Mouse (Mus musculus): ENCODE measurements at regions not wholly inside any gene's neighbourhood (a gene's known extent, or its start where the extent isn't known, plus 50 kb on each side); places are given as distances from the start of the nearest gene placed in this dataset.
"Not testable (repeated sequence)": the region's sequence is repeated elsewhere in the genome, so short reads cannot be mapped to it uniquely, and the experiment has no call there.

GRCm38 (mm10) chr3:22815842-22816241, 739.4 kb downstream of the Tbl1xr1 start:
- no peaks in the 10 kb centered on the region for H3K36me3 ChIP-seq
- H3K9me3 ChIP-seq, result no peaks in the 10 kb centered on the region
- no peaks in the 10 kb centered on the region for H3K27me3 ChIP-seq (replicated peaks)
- H3K9ac ChIP-seq, result no peak overlapping the region
- no peak overlapping the region for H3K4me2 ChIP-seq (replicated peaks)
- peak; percentile 70 for ATAC-seq (ENCODE audit: low FRiP score, low read depth)
- no peak overlapping the region for H3K27ac ChIP-seq
- 39% methylated on average over 2 of the region's 2 CpGs for WGBS
- H3K4me3 ChIP-seq, result no peak overlapping the region
- no peaks in the 10 kb centered on the region for H3K4me1 ChIP-seq

GRCm38 (mm10) chr3:22826485-22826884, 750.0 kb downstream of the Tbl1xr1 start:
- Histone ChIP-seq H3K27me3 (replicated peaks) (no peaks in the 10 kb centered on the region), H3K9me3 (0 out of 2 replicates have a peak, but pooled peaks cover 3% of the 10 kb centered on the region), H3K4me2 (replicated peaks) (no peak overlapping the region), H3K4me3 (no peak overlapping the region), H3K9ac (no peak overlapping the region), H3K36me3 (no peaks in the 10 kb centered on the region), H3K27ac (no peak overlapping the region), H3K4me1 (no peaks in the 10 kb centered on the region)
- 87% methylated on average over 4 of the region's 4 CpGs for WGBS
- no peak for ATAC-seq (ENCODE audit: low FRiP score, low read depth)

- WGBS, result 84% methylated on average over 4 of the region's 4 CpGs
- ATAC-seq (ENCODE audit: low FRiP score, low read depth), result no peak
- H3K36me3 ChIP-seq, result no peaks in the 10 kb centered on the region
- H3K4me3 ChIP-seq, result no peak overlapping the region
- H3K27me3 ChIP-seq (replicated peaks), result no peaks in the 10 kb centered on the region
- H3K4me1 ChIP-seq, result no peaks in the 10 kb centered on the region
- no peak overlapping the region for H3K27ac ChIP-seq
- no peak overlapping the region for H3K4me2 ChIP-seq (replicated peaks)
- no peaks in the 10 kb centered on the region for H3K9me3 ChIP-seq
- no peak overlapping the region for H3K9ac ChIP-seq
Observed at GRCm38 (mm10) chr3:22838986-22839385, 762.5 kb downstream of the Tbl1xr1 start.

GRCm38 (mm10) chr3:22850474-22850873, 774.0 kb downstream of the Tbl1xr1 start:
- H3K4me2 ChIP-seq (replicated peaks), result no peak overlapping the region
- no peaks in the 10 kb centered on the region for H3K36me3 ChIP-seq
- no peaks in the 10 kb centered on the region for H3K4me1 ChIP-seq
- no peak for ATAC-seq (ENCODE audit: low FRiP score, low read depth)
- H3K27me3 ChIP-seq (replicated peaks), result no peaks in the 10 kb centered on the region
- H3K9me3 ChIP-seq, result no peaks in the 10 kb centered on the region
- no peak overlapping the region for H3K27ac ChIP-seq
- H3K9ac ChIP-seq, result no peak overlapping the region
- no peak overlapping the region for H3K4me3 ChIP-seq

GRCm38 (mm10) chr3:22863595-22863994, 787.1 kb downstream of the Tbl1xr1 start:
- Histone ChIP-seq H3K27me3 (replicated peaks) (no peaks in the 10 kb centered on the region), H3K9ac (no peak overlapping the region), H3K4me3 (no peak overlapping the region), H3K4me1 (no peaks in the 10 kb centered on the region), H3K9me3 (no peaks in the 10 kb centered on the region), H3K27ac (no peak overlapping the region), H3K36me3 (no peaks in the 10 kb centered on the region), H3K4me2 (replicated peaks) (no peak overlapping the region)
- ATAC-seq (ENCODE audit: low FRiP score, low read depth), result no peak
- 87% methylated on average over 2 of the region's 2 CpGs for WGBS

- 90% methylated on average over 3 of the region's 3 CpGs for WGBS
- no peaks in the 10 kb centered on the region for H3K9me3 ChIP-seq
- H3K9ac ChIP-seq, result no peak overlapping the region
- H3K27me3 ChIP-seq (replicated peaks), result no peaks in the 10 kb centered on the region
- no peak for ATAC-seq (ENCODE audit: low FRiP score, low read depth)
- no peak overlapping the region for H3K4me3 ChIP-seq
- no peak overlapping the region for H3K4me2 ChIP-seq (replicated peaks)
- H3K36me3 ChIP-seq, result no peaks in the 10 kb centered on the region
- H3K27ac ChIP-seq, result no peak overlapping the region
- no peaks in the 10 kb centered on the region for H3K4me1 ChIP-seq
Observed at GRCm38 (mm10) chr3:22877883-22878282, 801.4 kb downstream of the Tbl1xr1 start.

- H3K36me3 ChIP-seq, result no peaks in the 10 kb centered on the region
- ATAC-seq (ENCODE audit: low FRiP score, low read depth), result no peak
- 63% methylated on average over 1 of the region's 1 CpGs for WGBS
- no peaks in the 10 kb centered on the region for H3K9me3 ChIP-seq
- no peaks in the 10 kb centered on the region for H3K27me3 ChIP-seq (replicated peaks)
- H3K9ac ChIP-seq, result no peak overlapping the region
- no peak overlapping the region for H3K27ac ChIP-seq
- H3K4me1 ChIP-seq, result no peaks in the 10 kb centered on the region
- H3K4me3 ChIP-seq, result no peak overlapping the region
- no peak overlapping the region for H3K4me2 ChIP-seq (replicated peaks)
Observed at GRCm38 (mm10) chr3:22892735-22893134, 816.3 kb downstream of the Tbl1xr1 start.

- ATAC-seq (ENCODE audit: low FRiP score, low read depth), result no peak
- Histone ChIP-seq H3K27ac (no peak overlapping the region), H3K4me3 (no peak overlapping the region), H3K27me3 (replicated peaks) (no peaks in the 10 kb centered on the region), H3K9ac (no peak overlapping the region), H3K4me2 (replicated peaks) (no peak overlapping the region), H3K36me3 (no peaks in the 10 kb centered on the region), H3K4me1 (no peaks in the 10 kb centered on the region), H3K9me3 (no peaks in the 10 kb centered on the region)
- WGBS, result 77% methylated on average over 2 of the region's 2 CpGs
Observed at GRCm38 (mm10) chr3:22897651-22898050, 821.2 kb downstream of the Tbl1xr1 start.

GRCm38 (mm10) chr3:22900966-22901365, 824.5 kb downstream of the Tbl1xr1 start:
- Histone ChIP-seq H3K36me3 (no peaks in the 10 kb centered on the region), H3K4me2 (replicated peaks) (no peak overlapping the region), H3K4me1 (no peaks in the 10 kb centered on the region), H3K9me3 (no peaks in the 10 kb centered on the region), H3K4me3 (no peak overlapping the region), H3K9ac (no peak overlapping the region), H3K27ac (no peak overlapping the region), H3K27me3 (replicated peaks) (no peaks in the 10 kb centered on the region)
- 88% methylated on average over 10 of the region's 10 CpGs for WGBS
- ATAC-seq (ENCODE audit: low FRiP score, low read depth), result no peak

- no peak overlapping the region for H3K4me3 ChIP-seq
- H3K27ac ChIP-seq, result no peak overlapping the region
- H3K27me3 ChIP-seq (replicated peaks), result no peaks in the 10 kb centered on the region
- no peak overlapping the region for H3K4me2 ChIP-seq (replicated peaks)
- no peaks in the 10 kb centered on the region for H3K4me1 ChIP-seq
- no peaks in the 10 kb centered on the region for H3K36me3 ChIP-seq
- no peaks in the 10 kb centered on the region for H3K9me3 ChIP-seq
- H3K9ac ChIP-seq, result no peak overlapping the region
- WGBS, result 88% methylated on average over 3 of the region's 3 CpGs
- ATAC-seq (ENCODE audit: low FRiP score, low read depth), result no peak
Observed at GRCm38 (mm10) chr3:22928970-22929369, 852.5 kb downstream of the Tbl1xr1 start.

- 91% methylated on average over 2 of the region's 2 CpGs for WGBS
- ATAC-seq (ENCODE audit: low FRiP score, low read depth), result no peak
- no peaks in the 10 kb centered on the region for H3K27me3 ChIP-seq (replicated peaks)
- H3K27ac ChIP-seq, result no peak overlapping the region
- no peaks in the 10 kb centered on the region for H3K36me3 ChIP-seq
- no peaks in the 10 kb centered on the region for H3K9me3 ChIP-seq
- no peaks in the 10 kb centered on the region for H3K4me1 ChIP-seq
- H3K4me3 ChIP-seq, result no peak overlapping the region
- H3K9ac ChIP-seq, result no peak overlapping the region
- no peak overlapping the region for H3K4me2 ChIP-seq (replicated peaks)
Observed at GRCm38 (mm10) chr3:22929762-22930519, 853.5 kb downstream of the Tbl1xr1 start.

GRCm38 (mm10) chr3:22945646-22946045, 869.2 kb downstream of the Tbl1xr1 start:
- H3K27ac ChIP-seq; H3K9ac ChIP-seq; H3K36me3 ChIP-seq; H3K4me3 ChIP-seq; ATAC-seq (ENCODE audit: low FRiP score, low read depth); H3K4me2 ChIP-seq (replicated peaks); H3K27me3 ChIP-seq (replicated peaks); H3K4me1 ChIP-seq; H3K9me3 ChIP-seq: not testable (repeated sequence)
- 81% methylated on average over 4 of the region's 4 CpGs for WGBS

GRCm38 (mm10) chr3:22947181-22947580, 870.7 kb downstream of the Tbl1xr1 start:
- Histone ChIP-seq H3K4me3 (no peak overlapping the region), H3K27ac (no peak overlapping the region), H3K9ac (no peak overlapping the region), H3K36me3 (no peaks in the 10 kb centered on the region), H3K4me1 (no peaks in the 10 kb centered on the region), H3K27me3 (replicated peaks) (no peaks in the 10 kb centered on the region), H3K4me2 (replicated peaks) (no peak overlapping the region), H3K9me3 (no peaks in the 10 kb centered on the region; the same call in 1 of the 2 replicates)
- WGBS, result 82% methylated on average over 4 of the region's 4 CpGs
- ATAC-seq (ENCODE audit: low FRiP score, low read depth), result no peak
